Comparison of ENCODE assay signal across 17 mouse cellular contexts in the genomic region with DNA sequence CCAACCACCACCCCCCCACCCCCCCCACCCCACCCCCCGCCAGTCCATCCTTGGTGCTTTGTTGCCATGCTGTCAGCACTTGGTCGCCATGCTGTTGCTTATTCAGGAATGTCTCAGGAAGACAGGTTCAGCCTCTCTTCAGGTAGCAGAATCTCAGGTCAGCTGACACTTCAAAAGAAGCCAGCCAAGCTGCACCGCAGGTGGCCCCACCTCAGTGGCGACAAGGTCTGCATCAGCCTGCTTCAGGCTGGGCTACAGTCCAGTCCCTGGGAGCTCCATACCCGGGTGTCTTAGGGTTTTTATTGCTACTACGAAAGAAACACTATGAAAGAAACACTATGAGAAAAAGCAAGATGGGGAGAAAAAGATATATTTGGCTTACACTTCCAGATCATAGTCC.
DNase-seq lines count a peak whose midpoint lies in the region; TF ChIP-seq lines count a peak whose summit lies in the region.
"Had no signal": no experiment of that assay in that cellular context is flagged by ENCODE, and none has a peak within 500 bp of the region (broad histone marks: within the 10 kb centered on the region; RNA-seq: fewer than 3 reads in every experiment).

No protein-coding gene starts in this region.

- no peak overlapping the region for H3K9ac ChIP-seq in ES-E14 (ENCODE audit: insufficient read depth, low read depth, low read length, poor library complexity, severe bottlenecking)
- H3K9ac ChIP-seq: forebrain, embryonic 13.5 days; forebrain, postnatal 0 days; heart, embryonic 15.5 days; hindbrain, embryonic 13.5 days had no signal

- in situ Hi-C loops in ES-E14 (cut with MboI; ENCODE audit: low sequenced_read_pairs in 2 of 2, unreplicated experiment in 2 of 2) = no loop called here

- no peaks in the 10 kb centered on the region for H3K9me3 ChIP-seq in ES-E14 (ENCODE audit: control insufficient read depth, insufficient read depth, low read depth, low read length)
- H3K9me3 ChIP-seq: embryonic facial prominence, embryonic 10.5 days; forebrain, embryonic 13.5 days; heart, embryonic 15.5 days; hindbrain, embryonic 13.5 days had no signal

- no peak overlapping the region for H3K4me3 ChIP-seq in ES-E14 (ENCODE audit: insufficient read depth in 1 of 2, low read depth in 1 of 2, low read length in 2 of 2, poor library complexity in 1 of 2, severe bottlenecking in 1 of 2)
- no peak overlapping the region for H3K4me3 ChIP-seq in layer of hippocampus, adult 2 months
- H3K4me3 ChIP-seq: embryonic facial prominence, embryonic 10.5 days; forebrain, embryonic 13.5 days; heart, adult 2 months; heart, embryonic 15.5 days; hindbrain, embryonic 13.5 days had no signal

- no peaks in the 10 kb centered on the region for H3K36me3 ChIP-seq in ES-E14 (ENCODE audit: control insufficient read depth, insufficient read depth, low read length, poor library complexity, severe bottlenecking)
- H3K36me3 ChIP-seq: embryonic facial prominence, embryonic 10.5 days; heart, embryonic 15.5 days; hindbrain, embryonic 13.5 days had no signal

- no peak overlapping the region for H3K27ac ChIP-seq in ES-E14 (ENCODE audit: insufficient read depth, low read depth, low read length, poor library complexity, severe bottlenecking)
- H3K27ac ChIP-seq in layer of hippocampus, adult 2 months = no peak overlapping the region
- H3K27ac ChIP-seq: embryonic facial prominence, embryonic 10.5 days; heart, adult 2 months; heart, embryonic 15.5 days had no signal

- H3K4me1 ChIP-seq in ES-E14 (ENCODE audit: control insufficient read depth in 2 of 2, insufficient read depth in 2 of 2, low read length in 2 of 2, poor library complexity in 1 of 2) = peaks cover 0 to 4% of the 10 kb centered on the region in 2 experiments; a peak in 1 of 4 replicates
- H3K4me1 ChIP-seq: embryonic facial prominence, embryonic 10.5 days; heart, embryonic 15.5 days had no signal

- no peak for TF ChIP-seq CTCF in layer of hippocampus, adult 2 months (conservative IDR thresholded peaks at IDR 0.05)

- peak; percentile 9 for DNase-seq in cerebellum, adult 9-11 months
- DNase-seq in cerebellum, adult 9-10 months = no peak
- DNase-seq in ES-E14 (ENCODE audit: low read depth, low spot score) (peak; percentile 8), ZHBTc4 (ENCODE audit: low read depth, low spot score) (peak; percentile 35)
- DNase-seq in layer of hippocampus, adult 2 months (ENCODE audit: low spot score in 2 of 2) = no peak
- no peak for DNase-seq in kidney, postnatal 25 days
- DNase-seq: adrenal gland, adult 2 months; adrenal gland, postnatal 25 days; forebrain, postnatal 0 days; gastrocnemius, postnatal 14 days; heart, adult 2 months; heart, postnatal 14 days; kidney, adult 2 months had no signal

TF ChIP-seq in ES-E14, 5 proteins besides CTCF, POLR2A, EP300 and RAD21:
- TF ChIP-seq CHD2 (IDR thresholded peaks at IDR 0.05; ENCODE audit: low read depth, low read length) (no peak), MAFK (IDR thresholded peaks at IDR 0.05; ENCODE audit: insufficient read depth, low read depth, low read length) (no peak)
TF ChIP-seq in ES-E14: peak in this region for 0.

Comparison
In these comparisons a context has a peak if more than half of its experiments do, and no peak if none do; other contexts are left out.
1. DNase-seq: peak in cerebellum, adult 9-11 months (single experiment), ES-E14 (single experiment) and ZHBTc4 (single experiment); none in cerebellum, adult 9-10 months (single experiment), layer of hippocampus, adult 2 months (0 of 2) and kidney, postnatal 25 days (0 of 2).